Mouse (Mus musculus) CD8-positive naive resting alpha-beta T cell, adult 2 months (primary cell): ENCODE data around the gene Ambra1.
A peak's percentile ranks its signal among the peaks of the same experiment; 100 is the strongest.

Source experiments
- DNase-seq, 2 experiments: peaks; one replicate each; pipeline ENCODE4 v3.0.0; 2022; ENCODE audit warnings: low read depth in 2 of 2, low spot score in 2 of 2

The Ambra1 gene

GRCm38 (mm10) chr2:91735221-91735620 is 5.3 kb downstream of the Ambra1 start:
- DNase-seq, result no peak

GRCm38 (mm10) chr2:91739586-91739985 is 9.7 kb downstream of the Ambra1 start:
- no peak for DNase-seq

- no peak for DNase-seq
Observed at GRCm38 (mm10) chr2:91744686-91745085, 14.8 kb downstream of the Ambra1 start.

- DNase-seq, result no peak
Observed at GRCm38 (mm10) chr2:91749811-91750261, 19.9 kb downstream of the Ambra1 start.

- DNase-seq, result no peak
Observed at GRCm38 (mm10) chr2:91771921-91772705, 42.2 kb downstream of the Ambra1 start.

- DNase-seq, result no peak
Observed at GRCm38 (mm10) chr2:91773309-91773708, 43.4 kb downstream of the Ambra1 start.

- peak; percentile 3 to 12 for DNase-seq
Observed at GRCm38 (mm10) chr2:91779166-91779565, 49.2 kb downstream of the Ambra1 start.

- peak in 1 of 2 experiments; percentile 7 for DNase-seq
Observed at GRCm38 (mm10) chr2:91791621-91792020, 61.7 kb downstream of the Ambra1 start.

- no peak for DNase-seq
Observed at GRCm38 (mm10) chr2:91792346-91792745, 62.4 kb downstream of the Ambra1 start.

GRCm38 (mm10) chr2:91794466-91794865 is 64.5 kb downstream of the Ambra1 start:
- no peak for DNase-seq

- DNase-seq, result no peak
Observed at GRCm38 (mm10) chr2:91795091-91795490, 65.2 kb downstream of the Ambra1 start.

- DNase-seq, result no peak
Observed at GRCm38 (mm10) chr2:91811433-91811832, 81.5 kb downstream of the Ambra1 start.

GRCm38 (mm10) chr2:91816741-91817140 is 86.8 kb downstream of the Ambra1 start:
- DNase-seq, result no peak

- no peak for DNase-seq
Observed at GRCm38 (mm10) chr2:91832227-91832626, 102.3 kb downstream of the Ambra1 start.

GRCm38 (mm10) chr2:91834272-91834671 is 104.3 kb downstream of the Ambra1 start:
- no peak for DNase-seq

- DNase-seq, result peak; percentile 39 to 47
Observed at GRCm38 (mm10) chr2:91835031-91835430, 105.1 kb downstream of the Ambra1 start.

- DNase-seq, result no peak
Observed at GRCm38 (mm10) chr2:91835631-91836030, 105.7 kb downstream of the Ambra1 start.

GRCm38 (mm10) chr2:91844085-91844484 is 114.2 kb downstream of the Ambra1 start:
- no peak for DNase-seq

- no peak for DNase-seq
Observed at GRCm38 (mm10) chr2:91852446-91853191, 122.7 kb downstream of the Ambra1 start.

- DNase-seq, result no peak
Observed at GRCm38 (mm10) chr2:91854575-91854974, 124.6 kb downstream of the Ambra1 start.

- DNase-seq, result no peak
Observed at GRCm38 (mm10) chr2:91856958-91857357, 127.0 kb downstream of the Ambra1 start.

- DNase-seq, result no peak
Observed at GRCm38 (mm10) chr2:91859423-91859822, 129.5 kb downstream of the Ambra1 start.
